Mouse (Mus musculus) hindbrain, embryonic 13.5 days (tissue): ENCODE data around the gene Tsr1. TPM values are rescaled to one million over a fixed set of nuclear protein-coding genes. Genes with fewer than 3 reads are reported as not detected.

Experiments used
- ATAC-seq: fragments of 200-750 bp; cut with Nextera tagmentation; 2 replicates; pipeline ENCODE4 v1.8.0; 2017; ENCODE audit warnings: moderate TSS enrichment; ENCODE audit not compliant: low FRiP score
- H3K27ac ChIP-seq: fragments of 300-500 bp; sonication (generic); 2 replicates; pipeline ENCODE4 v1.5.1; 2015; ENCODE audit warnings: inconsistent platforms, mild to moderate bottlenecking, moderate library complexity
- H3K27me3 ChIP-seq: fragments of 300-500 bp; sonication (generic); 2 replicates; pipeline ENCODE4 v1.6.1; 2015; ENCODE audit warnings: mild to moderate bottlenecking, inconsistent platforms
- H3K36me3 ChIP-seq: fragments of 300-500 bp; sonication (generic); 2 replicates; pipeline ENCODE4 v1.6.1; 2015; ENCODE audit warnings: mild to moderate bottlenecking, inconsistent platforms
- H3K4me1 ChIP-seq: fragments of 300-500 bp; sonication (generic); replicated peaks from 2 replicates; pipeline ENCODE4 v1.6.1; 2015; ENCODE audit warnings: inconsistent platforms
- H3K4me2 ChIP-seq: fragments of 300-500 bp; sonication (generic); 2 replicates; pipeline ENCODE4 v1.6.1; 2015; ENCODE audit warnings: inconsistent platforms, mild to moderate bottlenecking, moderate library complexity
- H3K4me3 ChIP-seq: fragments of 300-500 bp; sonication (generic); 2 replicates; pipeline ENCODE4 v1.5.1; 2015; ENCODE audit warnings: mild to moderate bottlenecking, inconsistent platforms
- H3K9ac ChIP-seq: fragments of 300-500 bp; sonication (generic); 2 replicates; pipeline ENCODE4 v1.6.1; 2015; ENCODE audit warnings: mild to moderate bottlenecking, inconsistent platforms
- H3K9me3 ChIP-seq: fragments of 300-500 bp; sonication (generic); 2 replicates; pipeline ENCODE4 v1.6.1; 2016; ENCODE audit warnings: inconsistent platforms
- WGBS: fragments of 180-500 bp; shearing (Covaris S2); methylation state at CpG from one replicate; pipeline ENCODE4 v1.1.7; 2015; 5-methylcytosine and 5-hydroxymethylcytosine counted together
- microRNA-seq: library from miRNA; unstranded; fragments of <30 nt; microRNA quantifications from one replicate; pipeline ENCODE4, GENCODE M21; 2016
- polyA plus RNA-seq: library from polyadenylated mRNA; unstranded; fragments of >200 nt; fragmentation: Nextera tagmentation; extraction: Ambion mirVana; gene quantifications from 2 replicates; pipeline ENCODE4 v1.2.1, GENCODE M21; 2015

The Tsr1 gene
- polyA plus RNA-seq, 1 experiment from 2014 or later = 29.4 TPM

- Histone ChIP-seq H3K36me3 (peaks cover 23% of the 10 kb centered on the region), H3K27ac (no peak overlapping the region), H3K27me3 (no peaks in the 10 kb centered on the region), H3K9ac (no peak overlapping the region), H3K4me2 (no peak overlapping the region), H3K4me1 (no peaks in the 10 kb centered on the region), H3K9me3 (no peaks in the 10 kb centered on the region), H3K4me3 (no peak overlapping the region)
- no peak for ATAC-seq
These were observed 57.0 kb downstream of the Tsr1 start for GRCm38 (mm10) chr11:74954901-74955300.

- Histone ChIP-seq H3K27ac (no peak overlapping the region), H3K9me3 (no peaks in the 10 kb centered on the region), H3K4me1 (no peaks in the 10 kb centered on the region), H3K9ac (no peak overlapping the region), H3K27me3 (no peaks in the 10 kb centered on the region), H3K36me3 (peaks cover 18% of the 10 kb centered on the region), H3K4me2 (no peak overlapping the region), H3K4me3 (no peak overlapping the region)
- ATAC-seq = no peak
These were observed 58.1 kb downstream of the Tsr1 start for GRCm38 (mm10) chr11:74956006-74956405.

- WGBS = 94% methylated on average over 2 of the region's 2 CpGs
- Histone ChIP-seq H3K27me3 (no peaks in the 10 kb centered on the region), H3K4me1 (no peaks in the 10 kb centered on the region), H3K9me3 (no peaks in the 10 kb centered on the region), H3K36me3 (peaks cover 12% of the 10 kb centered on the region), H3K4me2 (no peak overlapping the region), H3K27ac (no peak overlapping the region), H3K4me3 (no peak overlapping the region), H3K9ac (no peak overlapping the region)
- ATAC-seq = no peak
These were observed 59.7 kb downstream of the Tsr1 start for GRCm38 (mm10) chr11:74957600-74957999.

Small RNA genes lying within 50 kb of the gene (microRNA-seq; reads per million reads assigned to microRNA genes)
- not detected for gene Mir6926

Other genes starting within 250 kb of the Tsr1 start
- gene Cluh, start 248.6 kb upstream of the Tsr1 start, polyA plus RNA-seq = 14.3 and 16.8 TPM in 2 replicates
- 62.2 and 75.3 TPM in 2 replicates for gene Pafah1b1, start 173.4 kb upstream of the Tsr1 start, polyA plus RNA-seq
- gene Mettl16, start 127.2 kb upstream of the Tsr1 start, polyA plus RNA-seq = 53.8 and 55.4 TPM in 2 replicates
- 9.0 and 9.1 TPM in 2 replicates for gene Mnt, start 67.2 kb upstream of the Tsr1 start, polyA plus RNA-seq
- gene Sgsm2, start 1.0 kb upstream of the Tsr1 start, polyA plus RNA-seq = 17.8 and 19.1 TPM in 2 replicates
- 17.8 and 18.4 TPM in 2 replicates for gene Smg6, start 27.8 kb downstream of the Tsr1 start, polyA plus RNA-seq
- 34.1 and 34.4 TPM in 2 replicates for gene Srr, start 27.9 kb downstream of the Tsr1 start, polyA plus RNA-seq